19 mouse cellular contexts compared by ENCODE assay signal in the genomic region with DNA sequence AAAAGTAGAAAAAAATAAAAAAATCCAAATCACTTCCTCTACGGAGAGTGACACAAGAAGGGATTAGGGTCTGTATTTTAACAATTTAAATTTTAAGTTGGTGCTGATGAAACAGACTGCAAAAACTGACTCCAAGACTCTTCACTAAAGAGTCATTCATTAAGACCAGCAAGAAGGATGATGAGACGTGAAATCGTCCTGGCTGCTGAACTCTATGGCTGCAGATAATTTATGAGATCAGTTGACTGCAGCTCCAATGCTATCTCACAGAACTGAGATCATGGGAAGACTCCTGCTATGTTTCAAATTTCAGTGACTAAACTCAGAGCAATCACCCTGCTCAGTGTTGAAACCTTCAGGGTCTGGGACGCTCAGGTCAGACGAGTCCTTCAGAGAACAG.
"Had no signal": no experiment of that assay in that cellular context is flagged by ENCODE, and none has a peak within 500 bp of the region (broad histone marks: within the 10 kb centered on the region; RNA-seq: fewer than 3 reads in every experiment).

No protein-coding gene starts in this region.

- H3K4me3 ChIP-seq: liver, embryonic 15.5 days; lung, embryonic 15.5 days; megakaryocyte, embryonic 14.5 days; midbrain, embryonic 12.5 days; neural tube, embryonic 13.5 days; neural tube, embryonic 15.5 days had no signal

- H3K36me3 ChIP-seq: liver, embryonic 15.5 days; lung, embryonic 15.5 days; midbrain, embryonic 12.5 days; neural tube, embryonic 13.5 days; neural tube, embryonic 15.5 days had no signal

- H3K4me2 ChIP-seq: liver, embryonic 15.5 days; lung, embryonic 15.5 days; midbrain, embryonic 12.5 days; neural tube, embryonic 13.5 days; neural tube, embryonic 15.5 days had no signal

- H3K27me3 ChIP-seq: liver, embryonic 15.5 days; lung, embryonic 15.5 days; megakaryocyte, embryonic 14.5 days; neural tube, embryonic 13.5 days; neural tube, embryonic 15.5 days had no signal

- ATAC-seq: liver, postnatal 0 days; lung, postnatal 0 days had no signal

- DNase-seq: liver, postnatal 0 days; lung, adult 2 months; lung, postnatal 14 days; lung, postnatal 36 days; midbrain, embryonic 14.5 days; right cerebral cortex, adult 18-20 months; right cerebral cortex, postnatal 25 days; right cerebral cortex, postnatal 4 days; spleen, adult 18-20 months; thymus, adult 18-20 months; thymus, postnatal 14 days; thymus, postnatal 36 days had no signal
